Mouse (Mus musculus) CH12.LX (cell line): ENCODE data around the gene Olfr630. TPM values are rescaled to one million over a fixed set of nuclear protein-coding genes. Genes with fewer than 3 reads are reported as not detected.

Source experiments
- polyA plus RNA-seq: library from polyadenylated mRNA; unstranded; fragments of >175 nt; gene quantifications from 2 replicates; pipeline ENCODE4 v1.2.1, GENCODE M21; 2012; ENCODE audit warnings: low read depth; ENCODE audit not compliant: insufficient read length
- total RNA-seq, 2 experiments: library from RNA; depleted of rRNA; stranded (reverse); fragments of 300-350 nt in 1 of 2; fragments of >200 nt in 1 of 2; gene quantifications; 2 replicates each; pipeline ENCODE4 v1.2.3; 2012 to 2014

The Olfr630 gene
- total and polyA plus RNA-seq, 3 experiments = not detected

Other genes with a start within 250 kb of the Olfr630 start
Only the 20 nearest of the 33 such genes appear.
- gene Olfr619, start 156.8 kb downstream of the Olfr630 start, total RNA-seq (2012; rRNA removed) = not detected in 2 replicates
- not detected in 2 replicates for gene Olfr619, start 156.8 kb downstream of the Olfr630 start, total RNA-seq (2014; rRNA removed)
- not detected in 2 replicates for gene Olfr619, start 156.8 kb downstream of the Olfr630 start, polyA plus RNA-seq
- not detected in 2 replicates for gene Olfr620, start 144.8 kb downstream of the Olfr630 start, total RNA-seq (2012; rRNA removed)
- not detected in 2 replicates for gene Olfr620, start 144.8 kb downstream of the Olfr630 start, total RNA-seq (2014; rRNA removed)
- gene Olfr620, start 144.8 kb downstream of the Olfr630 start, polyA plus RNA-seq = not detected in 2 replicates
- not detected in 2 replicates for gene Olfr622, start 114.6 kb downstream of the Olfr630 start, total RNA-seq (2012; rRNA removed)
- not detected in 2 replicates for gene Olfr622, start 114.6 kb downstream of the Olfr630 start, total RNA-seq (2014; rRNA removed)
- gene Olfr622, start 114.6 kb downstream of the Olfr630 start, polyA plus RNA-seq = not detected in 2 replicates
- gene Olfr623, start 93.6 kb downstream of the Olfr630 start, total RNA-seq (2012; rRNA removed) = not detected in 2 replicates
- gene Olfr623, start 93.6 kb downstream of the Olfr630 start, total RNA-seq (2014; rRNA removed) = not detected in 2 replicates
- gene Olfr623, start 93.6 kb downstream of the Olfr630 start, polyA plus RNA-seq = not detected in 2 replicates
- gene Olfr624, start 86.1 kb downstream of the Olfr630 start, total RNA-seq (2012; rRNA removed) = not detected in 2 replicates
- not detected in 2 replicates for gene Olfr624, start 86.1 kb downstream of the Olfr630 start, total RNA-seq (2014; rRNA removed)
- not detected in 2 replicates for gene Olfr624, start 86.1 kb downstream of the Olfr630 start, polyA plus RNA-seq
- gene Olfr625-ps1, start 74.6 kb downstream of the Olfr630 start, total RNA-seq (2012; rRNA removed) = not detected in 2 replicates
- not detected in 2 replicates for gene Olfr625-ps1, start 74.6 kb downstream of the Olfr630 start, total RNA-seq (2014; rRNA removed)
- gene Olfr625-ps1, start 74.6 kb downstream of the Olfr630 start, polyA plus RNA-seq = not detected in 2 replicates
- not detected in 2 replicates for gene Olfr243, start 42.7 kb downstream of the Olfr630 start, total RNA-seq (2012; rRNA removed)
- gene Olfr243, start 42.7 kb downstream of the Olfr630 start, total RNA-seq (2014; rRNA removed) = not detected in 2 replicates
- gene Olfr243, start 42.7 kb downstream of the Olfr630 start, polyA plus RNA-seq = 0.05 TPM in 1 of 2 replicates, not detected in the other
- not detected in 2 replicates for gene Olfr628, start 27.0 kb downstream of the Olfr630 start, total RNA-seq (2012; rRNA removed)
- gene Olfr628, start 27.0 kb downstream of the Olfr630 start, total RNA-seq (2014; rRNA removed) = not detected in 2 replicates
- gene Olfr628, start 27.0 kb downstream of the Olfr630 start, polyA plus RNA-seq = not detected in 2 replicates
- gene Olfr629, start 12.4 kb downstream of the Olfr630 start, total RNA-seq (2012; rRNA removed) = not detected in 2 replicates
- gene Olfr629, start 12.4 kb downstream of the Olfr630 start, total RNA-seq (2014; rRNA removed) = not detected in 2 replicates
- gene Olfr629, start 12.4 kb downstream of the Olfr630 start, polyA plus RNA-seq = not detected in 2 replicates
- gene Olfr69, start 14.3 kb upstream of the Olfr630 start, total RNA-seq (2012; rRNA removed) = not detected in 2 replicates
- gene Olfr69, start 14.3 kb upstream of the Olfr630 start, total RNA-seq (2014; rRNA removed) = not detected in 2 replicates
- not detected in 2 replicates for gene Olfr69, start 14.3 kb upstream of the Olfr630 start, polyA plus RNA-seq
- gene Olfr68, start 22.4 kb upstream of the Olfr630 start, total RNA-seq (2012; rRNA removed) = not detected in 2 replicates
- not detected in 2 replicates for gene Olfr68, start 22.4 kb upstream of the Olfr630 start, total RNA-seq (2014; rRNA removed)
- gene Olfr68, start 22.4 kb upstream of the Olfr630 start, polyA plus RNA-seq = not detected in 2 replicates
- gene Olfr67, start 34.5 kb upstream of the Olfr630 start, total RNA-seq (2012; rRNA removed) = not detected in 2 replicates
- gene Olfr67, start 34.5 kb upstream of the Olfr630 start, total RNA-seq (2014; rRNA removed) = not detected in 2 replicates
- not detected in 2 replicates for gene Olfr67, start 34.5 kb upstream of the Olfr630 start, polyA plus RNA-seq
- 0.42 TPM in 1 of 2 replicates, not detected in the other for gene Hbb-bt, start 56.7 kb upstream of the Olfr630 start, total RNA-seq (2012; rRNA removed)
- 5.6 and 6.0 TPM in 2 replicates for gene Hbb-bt, start 56.7 kb upstream of the Olfr630 start, total RNA-seq (2014; rRNA removed)
- 4.3 and 4.6 TPM in 2 replicates for gene Hbb-bt, start 56.7 kb upstream of the Olfr630 start, polyA plus RNA-seq
- 0.80 TPM in 1 of 2 replicates, not detected in the other for gene Hbb-bs, start 70.8 kb upstream of the Olfr630 start, total RNA-seq (2012; rRNA removed)
- gene Hbb-bs, start 70.8 kb upstream of the Olfr630 start, total RNA-seq (2014; rRNA removed) = not detected in 2 replicates
- gene Hbb-bs, start 70.8 kb upstream of the Olfr630 start, polyA plus RNA-seq = 5.5 and 5.7 TPM in 2 replicates
- gene Hbb-bh2, start 83.2 kb upstream of the Olfr630 start, total RNA-seq (2012; rRNA removed) = not detected in 2 replicates
- gene Hbb-bh2, start 83.2 kb upstream of the Olfr630 start, total RNA-seq (2014; rRNA removed) = not detected in 2 replicates
- not detected in 2 replicates for gene Hbb-bh2, start 83.2 kb upstream of the Olfr630 start, polyA plus RNA-seq
- gene Hbb-bh1, start 85.8 kb upstream of the Olfr630 start, total RNA-seq (2012; rRNA removed) = not detected in 2 replicates
- 0.95 TPM in 1 of 2 replicates, not detected in the other for gene Hbb-bh1, start 85.8 kb upstream of the Olfr630 start, total RNA-seq (2014; rRNA removed)
- gene Hbb-bh1, start 85.8 kb upstream of the Olfr630 start, polyA plus RNA-seq = not detected in 2 replicates
- not detected in 2 replicates for gene Hbb-y, start 95.9 kb upstream of the Olfr630 start, total RNA-seq (2012; rRNA removed)
- gene Hbb-y, start 95.9 kb upstream of the Olfr630 start, total RNA-seq (2014; rRNA removed) = not detected in 2 replicates
- gene Hbb-y, start 95.9 kb upstream of the Olfr630 start, polyA plus RNA-seq = not detected in 2 replicates
- gene Olfr66, start 128.9 kb upstream of the Olfr630 start, total RNA-seq (2012; rRNA removed) = not detected in 2 replicates
- not detected in 2 replicates for gene Olfr66, start 128.9 kb upstream of the Olfr630 start, total RNA-seq (2014; rRNA removed)
- gene Olfr66, start 128.9 kb upstream of the Olfr630 start, polyA plus RNA-seq = not detected in 2 replicates
- not detected in 2 replicates for gene Olfr64, start 137.2 kb upstream of the Olfr630 start, total RNA-seq (2012; rRNA removed)
- not detected in 2 replicates for gene Olfr64, start 137.2 kb upstream of the Olfr630 start, total RNA-seq (2014; rRNA removed)
- not detected in 2 replicates for gene Olfr64, start 137.2 kb upstream of the Olfr630 start, polyA plus RNA-seq
- not detected in 2 replicates for gene Olfr65, start 146.2 kb upstream of the Olfr630 start, total RNA-seq (2012; rRNA removed)
- gene Olfr65, start 146.2 kb upstream of the Olfr630 start, total RNA-seq (2014; rRNA removed) = not detected in 2 replicates
- not detected in 2 replicates for gene Olfr65, start 146.2 kb upstream of the Olfr630 start, polyA plus RNA-seq